Mouse (Mus musculus) G1E (cell line): Measurements from ENCODE around the gene Lingo2. TPM values are rescaled to one million over a fixed set of nuclear protein-coding genes. Genes with fewer than 3 reads are reported as not detected.
"Not testable (repeated sequence)": the region's sequence is repeated elsewhere in the genome, so short reads cannot be mapped to it uniquely, and the experiment has no call there.

Experiments used
- ATAC-seq: 2 replicates; pipeline ENCODE4 v1.8.0; 2016; ENCODE audit warnings: mild to moderate bottlenecking; ENCODE audit not compliant: insufficient number of reproducible peaks, poor library complexity, low FRiP score, severe bottlenecking; ENCODE audit errors: extremely low read depth
- DNase-seq: peaks from one replicate; pipeline ENCODE4 v3.0.0; 2012; ENCODE audit warnings: low spot score
- H3K27me3 ChIP-seq: 2 replicates; pipeline ENCODE4 v1.6.1; 2012; ENCODE audit warnings: mild to moderate bottlenecking, low read length, inconsistent platforms; ENCODE audit not compliant: insufficient read depth
- H3K36me3 ChIP-seq: replicated peaks from 2 replicates; pipeline ENCODE3; 2012; ENCODE audit warnings: mild to moderate bottlenecking, inconsistent platforms
- H3K4me1 ChIP-seq: 2 replicates; pipeline ENCODE4 v1.6.1; 2012; ENCODE audit warnings: low read depth, low read length, inconsistent platforms, mixed read lengths; ENCODE audit not compliant: insufficient read depth
- H3K4me3 ChIP-seq: 2 replicates; pipeline ENCODE4 v1.5.1; 2012; ENCODE audit warnings: low read depth, mild to moderate bottlenecking, inconsistent platforms, low read length, moderate library complexity, mixed read lengths
- H3K9me3 ChIP-seq: replicated peaks from 2 replicates; pipeline ENCODE4 v1.6.1; 2012; ENCODE audit warnings: inconsistent platforms
- CTCF ChIP-seq: IDR thresholded peaks from 2 replicates; pipeline ENCODE4 v1.5.1; 2012; ENCODE audit warnings: low read depth, low read length, inconsistent platforms, mixed read lengths
- GATA1 ChIP-seq: IDR thresholded peaks from 2 replicates; pipeline ENCODE4 v1.6.1; 2012; ENCODE audit warnings: borderline replicate concordance, low read length, inconsistent platforms, mixed read lengths
- GATA2 ChIP-seq: IDR thresholded peaks from 2 replicates; pipeline ENCODE4 v1.6.1; 2012; ENCODE audit warnings: low read depth, low read length, inconsistent platforms, borderline replicate concordance
- POLR2AphosphoS5 ChIP-seq: IDR thresholded peaks from 2 replicates; pipeline ENCODE4 v1.6.1; 2012; ENCODE audit warnings: low read depth, low read length, inconsistent platforms; ENCODE audit not compliant: insufficient replicate concordance
- TAL1 ChIP-seq: conservative IDR thresholded peaks from 2 replicates; pipeline ENCODE4 v1.6.1; 2012; ENCODE audit warnings: low read depth, low read length, inconsistent platforms, mixed read lengths
- polyA plus RNA-seq: library from polyadenylated mRNA; stranded (reverse); fragments of >175 nt; gene quantifications from 2 replicates; pipeline ENCODE4 v1.2.3, GENCODE M21; 2012
- total RNA-seq, 2 experiments: library from RNA; stranded (forward) in 1 of 2; stranded (reverse) in 1 of 2; fragments of 200-1000 nt in 1 of 2; fragments of >200 nt in 1 of 2; fragmentation: Nextera tagmentation in 1 of 2; gene quantifications; 2 replicates each; pipeline ENCODE4 v1.2.3; 2014 to 2017

The Lingo2 gene
- total and polyA plus RNA-seq, 3 experiments: 0.16 TPM; not detected in 2

DNA sequence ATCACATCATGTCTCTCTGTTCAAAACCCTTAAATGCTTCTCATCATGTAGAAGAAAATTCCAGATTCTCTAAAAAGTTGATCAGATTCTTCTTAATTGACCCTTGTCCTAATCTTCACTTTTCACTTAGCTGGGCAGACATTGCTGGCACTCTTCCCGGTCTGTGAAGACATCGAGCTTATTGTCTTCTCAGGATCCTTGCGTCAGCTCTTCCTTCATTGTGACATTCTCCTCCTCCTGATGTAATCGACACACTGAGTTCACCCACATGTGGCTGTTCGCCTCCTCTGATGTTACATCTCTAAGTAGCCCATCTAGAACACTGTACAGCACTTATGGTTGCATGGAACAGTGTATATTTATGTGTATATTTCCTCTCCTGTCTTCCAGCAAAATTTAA lies 1261.0 kb downstream of the Lingo2 start:
- ATAC-seq (no peak), DNase-seq (no peak)
- Histone ChIP-seq H3K36me3 (no peaks in the 10 kb centered on the region), H3K4me3 (no peak overlapping the region), H3K9me3 (no peaks in the 10 kb centered on the region), H3K27me3 (no peaks in the 10 kb centered on the region), H3K4me1 (no peaks in the 10 kb centered on the region)
- no peak for TF ChIP-seq TAL1
- TF ChIP-seq GATA1: no peak
- no peak for TF ChIP-seq CTCF
- TF ChIP-seq GATA2: no peak
- no peak for TF ChIP-seq POLR2AphosphoS5

DNA sequence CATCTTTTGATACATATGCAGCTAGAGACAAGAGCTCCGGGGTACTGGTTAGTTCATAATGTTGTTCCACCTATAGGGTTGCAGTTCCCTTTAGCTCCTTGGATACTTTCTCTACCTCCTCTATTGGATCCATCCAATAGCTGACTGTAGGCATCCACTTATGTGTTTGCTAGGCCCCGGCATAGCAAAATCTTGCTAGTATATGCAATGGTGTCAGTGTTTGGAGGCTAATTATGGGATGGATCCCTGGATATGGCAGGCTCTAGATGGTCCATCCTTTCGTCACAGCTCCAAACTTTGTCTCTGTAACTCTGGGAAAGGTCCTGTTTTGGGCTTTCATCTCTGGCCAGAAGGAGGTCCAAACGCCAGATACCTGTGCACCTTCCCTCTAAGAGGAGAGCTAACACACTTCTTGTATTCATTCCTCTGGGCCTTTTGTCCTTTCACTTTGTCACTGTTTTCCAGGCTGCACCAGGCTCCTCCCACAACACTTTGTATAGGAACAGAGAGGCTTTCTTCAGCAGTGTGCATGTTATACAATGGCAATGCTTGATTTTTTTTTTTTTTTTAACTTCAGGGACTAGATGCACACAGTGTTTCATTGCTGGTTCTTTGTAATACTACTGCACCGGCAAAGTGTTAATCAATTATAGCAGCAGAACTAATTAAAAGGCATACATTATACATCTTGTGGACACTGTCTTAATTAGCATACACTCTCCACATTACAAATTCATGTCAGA lies 1262.9 kb downstream of the Lingo2 start:
- H3K9me3 ChIP-seq, H3K4me1 ChIP-seq, H3K4me3 ChIP-seq, H3K27me3 ChIP-seq, ATAC-seq, H3K36me3 ChIP-seq, DNase-seq: not testable (repeated sequence)
